Mouse (Mus musculus): ENCODE results near the gene Homer2. TPM values are rescaled to one million over a fixed set of nuclear protein-coding genes. Genes with fewer than 3 reads are reported as not detected.

The Homer2 gene
- polyA plus RNA-seq, 1 experiment = 17.1 TPM

- no peak for TF ChIP-seq CTCF (IDR thresholded peaks at IDR 0.05; ENCODE audit: borderline replicate concordance, extremely low read depth, insufficient read depth, insufficient read length)
- no peak for TF ChIP-seq POLR2A (IDR thresholded peaks at IDR 0.05; ENCODE audit: borderline replicate concordance, extremely low read depth, insufficient read depth, insufficient read length, poor library complexity, severe bottlenecking)
- no peak for DNase-seq (ENCODE audit: low read depth)
Measured at GRCm38 (mm10) chr7:81667156-81667555, 40.2 kb downstream of the Homer2 start.

- DNase-seq (ENCODE audit: low read depth) = no peak
- TF ChIP-seq POLR2A (IDR thresholded peaks at IDR 0.05; ENCODE audit: borderline replicate concordance, extremely low read depth, insufficient read depth, insufficient read length, poor library complexity, severe bottlenecking) (no peak), CTCF (IDR thresholded peaks at IDR 0.05; ENCODE audit: borderline replicate concordance, extremely low read depth, insufficient read depth, insufficient read length) (no peak)
Measured at GRCm38 (mm10) chr7:81666585-81666984, 40.7 kb downstream of the Homer2 start.

GRCm38 (mm10) chr7:81663057-81663456 is 44.3 kb downstream of the Homer2 start:
- TF ChIP-seq POLR2A (IDR thresholded peaks at IDR 0.05; ENCODE audit: borderline replicate concordance, extremely low read depth, insufficient read depth, insufficient read length, poor library complexity, severe bottlenecking) (no peak), CTCF (IDR thresholded peaks at IDR 0.05; ENCODE audit: borderline replicate concordance, extremely low read depth, insufficient read depth, insufficient read length) (no peak)
- no peak for DNase-seq (ENCODE audit: low read depth)

- no peak for TF ChIP-seq CTCF (IDR thresholded peaks at IDR 0.05; ENCODE audit: borderline replicate concordance, extremely low read depth, insufficient read depth, insufficient read length)
- no peak for TF ChIP-seq POLR2A (IDR thresholded peaks at IDR 0.05; ENCODE audit: borderline replicate concordance, extremely low read depth, insufficient read depth, insufficient read length, poor library complexity, severe bottlenecking)
- DNase-seq (ENCODE audit: low read depth) = peak; percentile 78
Measured at GRCm38 (mm10) chr7:81657631-81658347, 49.5 kb downstream of the Homer2 start.

- no peak for TF ChIP-seq CTCF (IDR thresholded peaks at IDR 0.05; ENCODE audit: borderline replicate concordance, extremely low read depth, insufficient read depth, insufficient read length)
- TF ChIP-seq POLR2A (IDR thresholded peaks at IDR 0.05; ENCODE audit: borderline replicate concordance, extremely low read depth, insufficient read depth, insufficient read length, poor library complexity, severe bottlenecking) = no peak
- peak; percentile 28 for DNase-seq (ENCODE audit: low read depth)
Measured at GRCm38 (mm10) chr7:81657055-81657454, 50.3 kb downstream of the Homer2 start.

- TF ChIP-seq CTCF (IDR thresholded peaks at IDR 0.05; ENCODE audit: borderline replicate concordance, extremely low read depth, insufficient read depth, insufficient read length) (no peak), POLR2A (IDR thresholded peaks at IDR 0.05; ENCODE audit: borderline replicate concordance, extremely low read depth, insufficient read depth, insufficient read length, poor library complexity, severe bottlenecking) (no peak)
- peak; percentile 67 for DNase-seq (ENCODE audit: low read depth)
Measured at GRCm38 (mm10) chr7:81656635-81657034, 50.7 kb downstream of the Homer2 start.

GRCm38 (mm10) chr7:81654946-81655718 is 52.2 kb downstream of the Homer2 start:
- TF ChIP-seq CTCF (IDR thresholded peaks at IDR 0.05; ENCODE audit: borderline replicate concordance, extremely low read depth, insufficient read depth, insufficient read length) (no peak), POLR2A (IDR thresholded peaks at IDR 0.05; ENCODE audit: borderline replicate concordance, extremely low read depth, insufficient read depth, insufficient read length, poor library complexity, severe bottlenecking) (no peak)
- DNase-seq (ENCODE audit: low read depth) = peak; percentile 93

GRCm38 (mm10) chr7:81653988-81654387 is 53.3 kb downstream of the Homer2 start:
- no peak for TF ChIP-seq CTCF (IDR thresholded peaks at IDR 0.05; ENCODE audit: borderline replicate concordance, extremely low read depth, insufficient read depth, insufficient read length)
- no peak for TF ChIP-seq POLR2A (IDR thresholded peaks at IDR 0.05; ENCODE audit: borderline replicate concordance, extremely low read depth, insufficient read depth, insufficient read length, poor library complexity, severe bottlenecking)
- peak; percentile 86 for DNase-seq (ENCODE audit: low read depth)

- no peak for DNase-seq (ENCODE audit: low read depth)
- TF ChIP-seq POLR2A (IDR thresholded peaks at IDR 0.05; ENCODE audit: borderline replicate concordance, extremely low read depth, insufficient read depth, insufficient read length, poor library complexity, severe bottlenecking) = no peak
- TF ChIP-seq CTCF (IDR thresholded peaks at IDR 0.05; ENCODE audit: borderline replicate concordance, extremely low read depth, insufficient read depth, insufficient read length) = no peak
Measured at GRCm38 (mm10) chr7:81652296-81652695, 55.0 kb downstream of the Homer2 start.

GRCm38 (mm10) chr7:81651284-81651683 is 56.0 kb downstream of the Homer2 start:
- TF ChIP-seq CTCF (IDR thresholded peaks at IDR 0.05; ENCODE audit: borderline replicate concordance, extremely low read depth, insufficient read depth, insufficient read length) (no peak), POLR2A (IDR thresholded peaks at IDR 0.05; ENCODE audit: borderline replicate concordance, extremely low read depth, insufficient read depth, insufficient read length, poor library complexity, severe bottlenecking) (no peak)
- DNase-seq (ENCODE audit: low read depth) = peak; percentile 69

GRCm38 (mm10) chr7:81649270-81649669 is 58.1 kb downstream of the Homer2 start:
- no peak for DNase-seq (ENCODE audit: low read depth)
- no peak for TF ChIP-seq POLR2A (IDR thresholded peaks at IDR 0.05; ENCODE audit: borderline replicate concordance, extremely low read depth, insufficient read depth, insufficient read length, poor library complexity, severe bottlenecking)

- peak; percentile 62 for DNase-seq (ENCODE audit: low read depth)
- TF ChIP-seq CTCF (IDR thresholded peaks at IDR 0.05; ENCODE audit: borderline replicate concordance, extremely low read depth, insufficient read depth, insufficient read length) (no peak), POLR2A (IDR thresholded peaks at IDR 0.05; ENCODE audit: borderline replicate concordance, extremely low read depth, insufficient read depth, insufficient read length, poor library complexity, severe bottlenecking) (no peak)
Measured at GRCm38 (mm10) chr7:81647959-81648358, 59.4 kb downstream of the Homer2 start.
